Mouse (Mus musculus) embryonic fibroblast, embryonic 13.5 days (primary cell): Measurements from ENCODE around the gene Sh2d1b2.

Experiments
- CTCF ChIP-seq: IDR thresholded peaks from 2 replicates; pipeline ENCODE4 v1.5.1; 2011; ENCODE audit warnings: mild to moderate bottlenecking, control low read depth, low read length, moderate library complexity, borderline replicate concordance; ENCODE audit not compliant: insufficient read depth
- POLR2A ChIP-seq: IDR thresholded peaks from 2 replicates; pipeline ENCODE4 v1.6.1; 2011; ENCODE audit warnings: low read depth, mild to moderate bottlenecking, control low read depth, low read length, moderate library complexity

DNA sequence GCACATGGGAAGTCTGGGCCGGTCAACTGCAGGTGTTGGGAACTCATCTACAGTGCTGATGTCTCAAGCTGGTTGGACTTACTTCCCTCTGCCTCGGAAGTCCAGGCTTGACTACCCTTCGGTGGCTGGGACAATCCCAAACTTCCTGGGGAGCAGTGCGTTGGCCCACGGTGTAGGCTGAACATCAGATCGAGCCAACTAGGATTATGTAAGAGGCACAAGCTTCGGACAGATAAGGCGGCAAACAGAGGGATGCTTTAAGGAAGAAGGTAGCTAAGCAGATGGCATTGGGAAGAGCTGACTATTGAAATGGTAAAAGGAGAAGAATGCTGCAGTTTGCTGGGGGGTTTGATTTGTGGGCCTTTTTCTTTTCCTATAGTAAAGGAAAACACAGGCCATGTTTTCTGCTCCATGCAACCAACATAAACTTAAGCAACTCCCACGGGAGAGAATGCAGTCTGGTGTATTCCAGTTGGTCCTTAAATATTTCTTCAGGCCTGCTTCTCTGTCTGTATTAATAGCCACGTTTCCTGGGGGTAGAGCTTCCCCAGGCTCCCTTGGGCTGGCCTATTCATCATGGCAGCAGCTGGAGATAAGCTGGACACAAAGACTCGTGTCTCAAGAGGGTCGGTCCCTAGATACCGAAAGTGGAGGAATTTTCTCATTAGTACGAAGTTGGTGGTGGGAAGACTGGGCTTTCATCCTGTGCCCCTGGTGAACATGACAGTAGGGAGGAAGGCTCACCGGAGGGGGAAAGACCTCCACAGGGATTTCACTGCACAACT is 62.4 kb downstream of the Sh2d1b2 start:
- TF ChIP-seq POLR2A (no peak), CTCF (no peak)
